Comparison of ENCODE assay signal across 10 mouse cellular contexts in the genomic region with DNA sequence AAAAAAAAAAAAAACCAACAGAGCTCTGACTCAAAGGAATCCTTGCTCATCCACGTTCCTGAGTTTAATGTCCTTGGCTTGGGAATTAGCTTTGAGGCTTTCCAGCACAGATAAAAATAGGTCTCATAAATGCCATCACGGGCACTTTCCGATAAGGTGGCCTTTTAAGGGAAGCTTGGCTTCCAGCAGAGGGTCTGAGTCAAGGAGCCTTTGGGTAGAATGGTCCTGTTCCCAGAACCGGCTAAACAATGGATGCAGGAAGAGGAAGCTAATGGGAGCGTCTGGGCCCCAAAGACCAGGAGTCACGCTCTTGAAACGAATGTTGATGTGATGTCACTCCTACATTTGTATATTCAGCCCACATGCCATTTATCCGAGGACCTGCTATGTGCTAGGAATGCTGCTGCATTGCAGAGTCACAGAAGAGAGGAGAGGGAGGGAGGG. TPM values are rescaled to one million over a fixed set of nuclear protein-coding genes. Genes with fewer than 3 reads are reported as not detected.
DNase-seq lines count a peak whose midpoint lies in the region; ATAC-seq and TF ChIP-seq lines count a peak whose summit lies in the region.
"Had no signal": no experiment of that assay in that cellular context is flagged by ENCODE, and none has a peak within 500 bp of the region (broad histone marks: within the 10 kb centered on the region; RNA-seq: fewer than 3 reads in every experiment).

No protein-coding gene starts in this region.

- WGBS in lung, adult 2 months: 15% methylated on average over 8 of the region's 8 CpGs

- TF ChIP-seq CTCF in lung, adult 2 months (IDR thresholded peaks at IDR 0.05; ENCODE audit: insufficient read depth, low read length): no peak

- peak; percentile 36 to 66 for DNase-seq in cerebellum, postnatal 14 days
- DNase-seq in cerebellum, adult 9-10 months: no peak
- peak; percentile 40 for DNase-seq in lung, postnatal 25 days (ENCODE audit: low spot score)
- DNase-seq in lung, adult 2 months: no peak
- DNase-seq in heart, adult 8-10 months (ENCODE audit: low spot score): peak; percentile 57
- DNase-seq in T-cell, adult 2 months (ENCODE audit: low spot score): no peak
- no peak for DNase-seq in layer of hippocampus, adult 11-12 months (ENCODE audit: low spot score)
- DNase-seq: kidney, adult 9 months had no signal

- TF ChIP-seq POLR2A in lung, adult 2 months (IDR thresholded peaks at IDR 0.05; ENCODE audit: borderline replicate concordance, extremely low read depth, low read depth, low read length): no peak

- ATAC-seq in erythroblast, adult 5-6 weeks (replicated peaks; ENCODE audit: low FRiP score, poor library complexity, severe bottlenecking): no peak
- ATAC-seq: forebrain, embryonic 13.5 days had no signal

- H3K4me3 ChIP-seq in lung, adult 2 months (replicated peaks; ENCODE audit: extremely low read depth, low read depth, low read length): no peak overlapping the region
- H3K4me3 ChIP-seq: forebrain, embryonic 13.5 days had no signal

- peaks cover 2% of the 10 kb centered on the region; the same call in 1 of the 2 replicates for H3K4me1 ChIP-seq in lung, adult 2 months (ENCODE audit: control insufficient read depth, insufficient read depth, low read length)

RNA-seq across cellular contexts. Expression of a gene that starts 11.2 kb away (rescaled TPM):
- 70.1 and 125 TPM in 2 replicates for polyA plus RNA-seq in lung, adult 2 months (2012; rRNA removed)
- total RNA-seq in heart, adult 8-10 months (2022): 100 to 1,000 TPM; 159 to 184 (median 160) TPM
- 38.9 and 51.9 TPM in 2 replicates for total RNA-seq in erythroblast, adult 5-6 weeks (2015; ENCODE audit: low replicate concordance)
- 43.5 and 60.1 TPM in 2 replicates for total RNA-seq in erythroblast, adult 5-6 weeks (2017; ENCODE audit: low replicate concordance)

RNA-seq across cellular contexts. Expression of a gene that starts 18.2 kb away (rescaled TPM):
- polyA plus RNA-seq in lung, adult 2 months (2012; rRNA removed): 60.6 and 80.9 TPM in 2 replicates
- 10 to 100 TPM; 35.4 to 42.2 (median 36.5) TPM for total RNA-seq in heart, adult 8-10 months (2022)
- total RNA-seq in erythroblast, adult 5-6 weeks (2015; ENCODE audit: low replicate concordance): 20.8 and 23.0 TPM in 2 replicates
- 31.4 and 40.6 TPM in 2 replicates for total RNA-seq in erythroblast, adult 5-6 weeks (2017; ENCODE audit: low replicate concordance)

Comparison
In these comparisons a context has a peak if more than half of its experiments do, and no peak if none do; other contexts are left out.
1. DNase-seq: peak in cerebellum, postnatal 14 days (2 of 2), lung, postnatal 25 days (single experiment) and heart, adult 8-10 months (single experiment); none in cerebellum, adult 9-10 months (single experiment), lung, adult 2 months (single experiment), T-cell, adult 2 months (single experiment) and layer of hippocampus, adult 11-12 months (single experiment).